Mouse (Mus musculus): Measurements from ENCODE around the gene Clcn2.

The Clcn2 gene

DNA sequence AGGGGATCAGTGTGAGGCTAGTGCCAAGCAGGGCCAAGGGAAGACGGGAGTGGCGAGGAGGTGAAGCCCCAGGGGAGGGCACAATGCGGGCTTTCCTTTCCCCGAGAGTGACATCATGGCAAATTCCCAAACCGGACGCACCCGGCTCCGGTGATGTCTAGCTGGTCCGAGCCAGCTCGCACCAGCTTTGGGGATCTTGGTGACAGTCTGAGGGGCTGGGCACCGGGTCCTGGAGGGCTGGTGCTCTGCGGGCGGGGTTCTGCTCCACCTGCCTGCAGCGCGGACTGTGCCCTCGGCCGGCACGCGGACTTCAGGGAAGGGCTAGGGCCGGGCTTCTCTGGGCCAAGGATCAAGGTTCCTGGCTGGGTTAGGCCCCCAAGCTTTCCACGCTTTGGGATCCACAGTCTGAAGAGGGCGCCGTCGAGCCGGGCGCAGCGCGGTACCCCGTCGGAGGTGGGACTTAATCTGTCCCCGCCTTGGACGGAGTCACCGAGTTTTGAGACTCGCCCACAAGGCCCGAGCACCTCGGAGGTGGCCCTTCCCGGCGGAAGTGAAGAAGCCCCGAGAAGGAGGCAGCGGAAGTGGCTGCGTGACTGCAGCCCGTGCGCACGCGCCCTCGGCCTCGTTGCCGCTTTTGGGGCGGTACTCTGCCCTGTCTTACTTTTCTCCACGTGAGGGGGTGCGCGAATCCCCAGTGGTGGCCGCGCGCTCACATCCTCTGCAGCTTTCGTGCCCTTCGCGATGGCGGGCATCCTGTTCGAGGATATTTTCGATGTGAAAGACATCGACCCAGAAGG lies at the start of gene Clcn2, which contains the start of gene Polr2h:
Gene Clcn2, minus strand, starts transcription at position 566 of the 797 bp plus-strand sequence.
Gene Polr2h, plus strand, starts transcription at position 485 of the 797 bp plus-strand sequence.
- DNase-seq: peak; percentile 97

DNA sequence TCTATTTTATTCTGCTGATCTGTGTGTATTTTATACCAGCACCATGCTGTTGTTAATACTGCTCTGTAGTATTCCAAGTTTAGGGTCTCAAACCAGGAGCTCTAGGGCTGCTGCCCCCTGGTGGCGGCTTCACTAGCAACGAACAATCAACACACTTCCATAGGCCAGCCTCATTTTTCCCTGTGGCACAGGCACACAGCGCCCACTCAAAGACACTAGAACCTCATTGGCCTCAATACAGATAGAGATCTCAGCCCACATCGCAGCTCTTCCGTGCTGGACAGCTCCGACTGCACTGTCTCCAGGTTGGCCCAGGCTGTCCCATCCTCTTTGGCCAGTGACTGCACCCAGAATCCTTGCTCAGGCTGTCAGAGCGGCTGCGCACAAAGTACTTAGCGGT lies 47.7 kb upstream of the Clcn2 start:
- DNase-seq: peak; percentile 21

DNA sequence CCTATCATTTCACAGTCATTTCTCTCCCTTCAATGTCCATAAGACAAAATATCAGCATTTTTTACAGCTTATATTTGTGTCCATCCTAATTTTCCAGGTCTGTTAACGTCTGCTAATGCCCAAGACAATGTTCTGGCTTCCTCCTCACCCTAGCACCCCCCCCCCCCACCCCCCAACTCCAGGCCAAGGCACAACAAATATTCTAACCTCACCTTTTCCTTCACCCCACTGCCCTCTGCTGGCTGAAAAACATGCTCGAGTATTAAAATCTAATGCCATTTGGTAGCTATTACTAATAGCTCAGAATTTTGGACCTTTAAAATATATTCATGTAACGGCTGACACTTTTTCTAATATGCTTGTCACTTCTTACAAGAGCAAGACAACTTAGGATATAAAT lies 44.1 kb upstream of the Clcn2 start:
- DNase-seq: no peak

DNA sequence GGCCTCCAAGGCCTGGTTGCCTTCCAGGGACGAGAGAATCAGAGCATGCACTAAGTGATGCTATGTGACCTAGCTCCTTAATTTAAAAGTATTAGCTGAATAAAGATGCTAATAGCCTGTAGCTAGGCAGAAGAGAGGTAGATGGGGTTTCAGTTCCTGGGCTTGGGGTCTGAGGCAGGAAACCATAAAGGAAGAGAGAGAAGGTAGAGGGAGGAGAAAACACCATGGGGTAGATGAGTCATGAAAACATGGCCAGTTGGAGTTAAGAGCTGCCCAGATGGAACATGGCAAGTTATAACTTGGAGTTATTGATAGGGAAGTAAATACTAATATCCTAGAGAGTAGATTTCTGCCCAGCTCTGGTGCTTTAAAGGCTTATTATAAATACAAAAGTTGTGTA lies 39.8 kb upstream of the Clcn2 start:
- no peak for DNase-seq

DNA sequence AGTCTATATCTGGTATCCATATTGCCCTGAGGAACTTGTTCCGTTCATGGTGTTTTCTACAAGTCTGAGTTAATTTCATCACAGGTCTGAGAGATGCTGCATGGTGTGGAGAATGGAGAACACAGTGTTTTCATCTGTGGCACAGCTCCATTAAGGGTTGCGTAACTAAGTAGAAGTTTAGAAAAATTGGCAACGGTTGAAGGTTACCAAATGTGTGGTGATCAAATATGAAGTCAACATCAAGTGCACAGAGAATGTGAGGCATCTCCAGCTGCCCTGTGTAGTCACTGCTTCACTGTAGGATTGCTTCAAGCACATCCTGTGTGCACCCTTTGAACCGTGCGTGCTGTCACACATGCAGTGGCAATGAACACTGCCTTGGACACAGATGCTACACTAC lies 38.5 kb upstream of the Clcn2 start:
- DNase-seq: no peak

DNA sequence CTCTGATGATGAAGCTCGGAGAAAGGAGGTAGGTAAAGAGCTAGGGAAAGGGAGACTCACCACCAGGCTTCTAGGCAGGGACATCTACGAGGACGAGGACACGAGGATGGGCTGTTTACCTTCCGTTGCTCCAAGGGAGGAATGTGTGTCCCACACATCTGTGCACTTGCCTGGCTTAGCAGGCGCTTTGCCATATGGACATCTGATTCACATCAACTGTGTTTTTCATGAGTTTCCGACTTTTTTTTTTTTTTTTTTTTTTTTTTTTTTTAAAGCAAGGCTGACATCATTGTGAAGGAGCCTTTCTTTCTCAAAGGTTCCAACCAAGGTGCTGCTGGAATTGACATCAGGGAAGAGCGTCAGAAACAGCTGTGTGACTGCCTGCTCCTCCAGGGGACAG lies 33.0 kb upstream of the Clcn2 start:
- no peak for DNase-seq

DNA sequence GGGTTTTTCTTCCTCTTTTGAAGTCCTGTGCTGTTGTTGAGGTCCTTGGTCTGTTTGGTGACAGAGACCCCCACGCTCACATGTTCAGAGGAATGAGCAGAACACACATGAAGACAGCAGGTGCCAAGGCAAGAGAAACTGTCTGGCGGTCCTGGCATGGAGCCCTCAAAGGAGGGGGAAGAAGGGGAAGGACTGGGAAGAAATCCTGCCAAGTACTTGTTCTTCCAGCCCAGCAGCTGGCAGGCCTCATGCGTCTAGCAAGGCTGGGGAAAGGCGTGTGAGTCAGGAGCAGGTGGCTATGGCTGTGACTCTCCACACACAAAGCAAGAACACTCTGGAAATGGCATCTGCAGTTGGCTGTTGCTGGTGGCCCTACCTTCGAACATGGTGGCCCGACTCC lies 29.1 kb upstream of the Clcn2 start:
- DNase-seq: peak; percentile 74

DNA sequence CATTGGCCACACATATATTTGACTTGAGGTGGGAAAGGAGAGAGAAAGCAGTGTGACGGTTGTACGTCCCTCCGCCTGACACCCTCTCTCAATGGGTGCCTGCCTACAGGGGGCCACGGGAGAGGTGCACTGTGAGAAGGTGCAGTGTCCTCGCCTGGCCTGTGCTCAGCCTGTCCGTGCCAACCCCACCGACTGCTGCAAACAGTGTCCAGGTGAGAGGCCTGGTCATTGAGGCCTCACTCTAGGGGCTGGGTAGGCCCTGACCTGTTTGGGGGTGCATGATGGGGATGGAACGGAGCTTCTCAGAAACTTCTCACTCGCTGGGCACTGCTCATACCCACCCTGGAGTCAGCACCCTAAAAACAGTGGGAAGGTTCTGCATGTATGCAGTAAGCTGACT lies 22.3 kb upstream of the Clcn2 start:
- no peak for DNase-seq

DNA sequence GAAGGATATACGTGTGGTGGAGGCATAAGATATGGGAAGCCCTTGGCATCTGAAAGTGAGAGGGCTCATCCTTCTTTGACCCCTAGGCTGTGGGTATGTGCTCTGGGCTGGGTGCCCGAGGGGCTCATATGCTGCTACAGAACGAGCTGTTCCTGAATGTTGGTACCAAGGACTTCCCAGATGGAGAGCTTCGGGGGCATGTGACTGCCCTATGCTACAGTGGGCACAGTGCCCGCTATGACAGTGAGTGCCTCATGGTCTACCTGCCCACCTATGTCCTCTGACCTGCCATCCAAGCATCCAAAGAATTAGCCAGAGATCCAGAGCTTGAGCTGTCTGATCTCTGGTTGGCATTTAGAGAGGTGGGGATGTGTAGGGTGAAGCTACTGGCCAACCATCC lies 19.3 kb upstream of the Clcn2 start:
- no peak for DNase-seq

DNA sequence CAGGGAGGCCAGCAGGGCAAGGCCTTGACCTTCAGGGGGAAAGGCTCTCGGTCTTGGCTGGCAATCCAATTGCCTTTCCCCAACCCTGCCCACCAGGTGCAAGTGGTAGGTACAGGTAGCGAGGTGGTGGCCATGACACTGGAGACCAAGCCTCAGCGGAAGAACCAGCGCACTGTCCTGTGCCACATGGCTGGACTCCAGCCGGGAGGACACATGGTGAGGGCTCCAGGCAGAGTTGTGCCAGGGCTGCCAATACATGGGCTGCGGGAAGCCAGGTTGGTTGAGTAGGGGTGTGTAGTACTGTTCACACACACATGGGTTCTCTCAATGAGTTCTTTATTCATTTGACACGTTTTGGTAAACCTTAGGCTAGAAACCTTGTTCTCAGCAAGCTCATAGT lies 18.6 kb upstream of the Clcn2 start:
- no peak for DNase-seq

DNA sequence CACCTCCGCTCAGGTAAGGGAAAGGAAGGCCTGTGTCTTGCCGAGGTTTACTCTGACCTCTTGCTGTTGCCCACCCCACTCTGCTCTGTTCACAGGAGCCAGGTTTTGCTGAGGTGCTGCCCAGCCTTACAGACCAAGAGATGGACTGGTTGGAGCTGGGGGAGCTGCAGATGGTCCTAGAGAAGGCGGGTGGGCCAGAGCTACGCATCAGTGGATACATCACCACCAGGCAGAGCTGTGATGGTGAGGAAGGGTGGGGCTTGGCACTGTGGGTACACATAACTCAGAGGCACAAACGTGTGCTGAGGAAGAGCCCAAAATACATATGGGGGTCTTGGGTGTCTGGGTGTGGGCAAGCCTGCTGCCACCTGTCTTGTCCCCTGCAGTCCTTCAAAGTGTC lies 18.1 kb upstream of the Clcn2 start:
- DNase-seq: no peak

DNA sequence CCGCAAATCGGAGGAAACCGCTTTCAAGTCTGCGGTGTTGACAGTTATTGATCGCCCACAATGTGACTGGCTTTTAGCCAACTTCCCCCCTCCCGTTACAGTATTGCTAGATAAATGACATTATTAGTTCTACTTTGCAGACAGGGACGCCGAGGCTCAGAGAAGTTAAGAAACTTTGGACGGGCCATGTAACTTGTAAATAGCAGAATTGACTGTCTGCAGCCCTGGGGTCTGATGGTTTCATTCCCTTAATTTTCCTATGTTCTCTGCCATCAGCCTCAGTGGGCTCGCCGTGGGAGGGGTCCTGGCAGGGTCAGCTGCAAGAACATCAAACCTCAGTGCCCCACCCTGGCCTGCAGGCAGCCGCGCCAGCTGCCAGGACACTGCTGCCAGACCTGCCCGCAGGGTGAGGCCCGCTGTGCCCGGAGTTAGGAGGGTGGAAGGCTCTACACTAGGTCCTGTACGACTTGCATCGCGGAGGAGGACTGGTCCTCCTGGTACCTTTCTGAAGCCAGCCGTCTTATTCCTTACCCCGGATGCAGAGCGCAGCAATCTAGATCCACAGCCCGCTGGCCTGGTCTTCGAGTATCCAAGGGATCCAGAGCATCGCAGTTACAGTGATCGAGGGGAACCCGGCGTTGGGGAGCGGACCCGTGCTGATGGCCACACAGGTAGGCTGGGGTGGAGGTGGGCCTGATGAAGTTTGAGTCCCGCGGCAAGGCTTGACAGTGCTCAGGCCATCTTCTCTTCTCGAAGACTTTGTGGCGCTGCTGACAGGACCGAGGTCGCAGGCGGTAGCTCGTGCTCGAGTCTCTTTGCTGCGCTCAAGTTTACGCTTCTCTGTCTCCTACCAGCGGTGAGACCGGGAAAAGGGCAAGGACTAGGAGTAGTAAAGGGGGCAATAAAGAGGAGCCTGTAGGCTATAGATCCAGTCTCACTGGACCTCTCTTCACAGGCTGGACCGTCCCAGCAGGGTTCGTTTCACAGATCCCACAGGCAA lies 16.5 kb upstream of the Clcn2 start, which contains the start of gene Thpo:
Gene Thpo, minus strand, starts transcription at position 781 of the 1,000 bp plus-strand sequence.
- no peak for DNase-seq

DNA sequence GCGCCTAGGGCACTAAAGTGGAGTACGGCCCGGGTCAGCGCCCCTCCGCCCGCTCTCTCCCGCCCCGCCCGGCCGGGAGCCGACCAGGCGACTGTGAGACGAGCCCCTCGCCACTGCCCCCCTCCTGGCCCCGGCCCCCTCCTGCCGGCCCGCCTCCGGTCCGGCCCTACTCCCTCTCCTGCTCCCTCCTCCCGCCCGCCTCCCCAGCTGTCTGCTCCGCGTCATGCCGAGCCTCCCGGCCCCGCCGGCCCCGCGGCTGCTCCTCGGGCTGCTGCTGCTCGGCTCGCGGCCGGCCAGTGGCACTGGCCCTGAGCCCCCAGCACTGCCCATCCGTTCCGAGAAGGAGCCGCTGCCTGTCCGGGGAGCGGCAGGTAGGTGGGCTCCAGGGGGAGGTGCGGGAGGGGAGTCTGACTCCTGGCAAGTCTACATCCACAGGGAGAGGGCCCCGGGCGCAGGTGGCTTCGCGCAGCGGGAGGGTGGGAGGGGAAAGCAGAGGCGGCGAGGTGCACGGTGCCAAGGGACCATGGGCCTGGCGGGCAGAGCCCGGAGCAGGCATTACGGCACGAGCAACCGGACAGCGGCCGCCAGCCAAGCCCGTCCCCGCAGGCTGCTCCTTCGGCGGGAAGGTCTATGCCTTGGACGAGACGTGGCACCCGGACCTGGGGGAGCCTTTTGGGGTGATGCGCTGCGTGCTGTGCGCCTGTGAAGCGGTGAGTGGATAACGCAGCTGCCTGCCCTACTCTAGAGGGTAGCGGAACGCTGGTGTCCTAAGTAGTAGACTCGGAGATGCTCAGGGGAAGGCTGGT lies 15.6 kb upstream of the Clcn2 start, which contains the start of gene Chrd:
Gene Chrd, plus strand, starts transcription at position 203 of the 806 bp plus-strand sequence.
- peak; percentile 68 for DNase-seq

DNA sequence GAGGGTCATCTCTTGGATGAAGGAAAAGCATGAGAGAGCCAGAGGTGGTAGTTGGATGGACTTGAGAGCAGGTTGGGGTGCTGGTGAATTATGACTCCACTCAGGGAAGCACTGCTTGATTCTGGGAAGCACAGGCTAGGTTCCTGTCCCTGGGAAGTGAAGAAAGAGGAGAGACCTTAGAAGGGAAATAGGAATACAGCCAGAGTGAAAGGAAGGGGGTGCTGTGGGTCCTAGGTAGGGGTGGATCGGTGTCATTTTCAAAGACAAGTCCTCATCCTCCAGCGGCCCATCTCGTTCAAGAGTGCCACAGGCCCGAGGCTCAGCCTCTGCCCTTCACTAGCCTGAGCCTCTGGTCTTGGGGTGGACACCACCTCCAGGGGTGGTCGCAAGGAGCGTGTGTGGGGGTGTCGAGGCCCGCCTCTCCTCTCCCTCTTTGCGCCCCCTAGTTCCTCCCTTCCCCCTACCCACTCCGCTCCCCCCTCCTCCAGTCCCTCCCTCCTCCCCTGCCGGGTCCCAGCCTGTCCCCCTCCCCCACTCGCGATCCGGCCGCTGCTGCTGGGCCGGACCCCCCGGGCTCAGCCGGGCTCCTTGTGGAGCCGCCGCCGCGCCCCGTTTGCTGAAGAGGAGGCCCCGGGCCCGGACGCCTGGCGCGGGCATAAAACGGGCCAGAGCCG lies 14.8 kb upstream of the Clcn2 start:
- DNase-seq: peak; percentile 55

DNA sequence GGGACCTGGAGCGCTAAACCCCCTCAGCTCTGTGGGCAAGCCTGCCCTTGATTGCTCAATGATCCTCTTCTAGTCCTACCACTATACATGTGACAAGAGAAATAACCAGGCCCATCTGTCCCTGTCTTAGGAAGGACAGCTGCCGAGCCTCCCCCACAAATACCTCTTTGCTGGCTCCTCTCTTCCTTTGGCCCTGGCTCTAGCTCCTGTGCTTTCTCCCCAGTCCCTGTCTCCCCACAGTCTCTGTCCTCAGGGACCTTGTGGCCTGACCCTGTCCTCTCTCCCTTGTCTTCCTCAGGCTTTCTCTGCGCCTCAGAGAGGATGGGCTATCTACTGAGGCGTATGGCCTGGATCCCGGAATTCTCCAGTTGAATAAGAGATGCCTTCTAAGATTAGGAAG lies 14.1 kb upstream of the Clcn2 start:
- DNase-seq: no peak

DNA sequence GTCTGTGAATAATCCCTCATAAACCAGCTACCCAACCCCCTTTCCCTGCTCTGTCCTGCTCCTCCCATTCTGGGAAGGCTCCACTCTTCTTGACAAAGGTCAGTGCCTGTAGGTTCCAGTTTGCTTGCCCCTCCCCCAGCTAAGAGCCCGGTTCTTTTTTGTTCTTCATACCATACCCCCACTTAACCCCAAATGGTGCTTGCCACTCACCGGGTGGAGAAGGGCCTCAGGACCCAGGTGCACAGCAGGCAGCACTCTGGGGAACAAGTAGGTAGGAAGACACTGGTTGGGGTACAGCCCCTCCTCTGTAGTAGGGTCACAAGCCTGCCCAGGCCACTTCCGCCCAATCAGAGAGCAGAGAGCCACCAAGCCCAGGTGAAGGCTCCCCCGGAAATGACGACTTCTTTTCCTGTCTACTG lies 12.8 kb upstream of the Clcn2 start:
- no peak for DNase-seq

DNA sequence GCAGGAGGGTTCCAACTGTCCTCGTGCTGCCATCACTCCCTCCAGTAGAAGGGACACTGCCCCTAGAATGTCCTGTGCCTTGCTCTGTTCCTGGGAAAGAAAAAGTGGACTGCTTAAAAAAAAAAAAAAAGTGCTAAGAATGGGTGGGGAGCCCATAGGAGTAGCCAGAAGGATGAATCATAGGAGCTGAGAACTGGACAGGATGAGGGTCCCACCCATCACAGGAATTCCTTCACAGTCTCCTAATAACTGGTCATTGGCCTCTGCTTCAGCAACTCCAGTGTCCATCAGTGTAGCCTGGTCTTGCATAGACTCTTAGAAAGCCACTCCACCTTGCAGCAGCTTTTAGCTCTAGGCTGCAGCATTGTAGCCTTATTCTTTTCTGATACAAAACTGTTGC lies 8.8 kb upstream of the Clcn2 start:
- DNase-seq: no peak

DNA sequence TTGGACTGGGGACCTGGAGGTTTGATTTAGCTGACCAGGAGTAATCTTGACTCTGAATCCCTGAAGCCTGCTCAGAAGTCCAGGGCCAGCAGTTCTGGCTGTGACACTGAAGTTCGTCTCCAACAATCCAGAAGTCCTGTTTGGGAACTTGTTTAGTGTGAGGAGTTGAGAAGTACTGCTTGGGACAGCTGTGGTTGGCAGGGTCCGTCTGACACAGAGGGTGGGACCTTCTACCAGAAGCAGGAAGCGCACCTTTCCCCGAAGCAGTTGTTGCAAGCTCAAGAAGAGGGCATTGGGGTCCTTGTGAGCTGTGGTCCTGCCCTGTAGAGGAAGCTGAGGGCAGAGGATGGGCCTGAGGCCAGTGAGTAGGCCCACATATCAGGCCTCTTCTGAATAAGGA lies 8.2 kb upstream of the Clcn2 start:
- no peak for DNase-seq

DNA sequence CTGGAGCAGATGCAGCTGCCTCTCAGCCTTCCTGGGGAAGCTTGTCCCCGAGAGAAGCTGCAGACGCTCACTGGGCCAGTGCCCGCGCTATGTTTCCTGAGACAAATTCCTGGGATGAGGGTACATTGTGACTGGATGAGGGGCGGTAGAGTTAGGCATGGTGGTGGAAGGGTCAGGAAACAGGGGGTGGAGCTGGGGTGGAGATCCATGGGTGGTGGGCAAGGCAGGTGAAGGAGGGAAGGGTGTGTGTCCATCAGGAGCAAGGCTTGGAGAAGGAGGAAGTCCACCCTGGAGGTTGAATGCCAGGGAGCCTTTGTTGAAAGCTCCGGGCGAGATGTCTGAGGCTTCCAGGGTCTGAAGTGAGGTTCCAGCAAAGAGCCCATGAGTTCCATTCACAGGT lies 7.8 kb upstream of the Clcn2 start:
- DNase-seq: no peak

DNA sequence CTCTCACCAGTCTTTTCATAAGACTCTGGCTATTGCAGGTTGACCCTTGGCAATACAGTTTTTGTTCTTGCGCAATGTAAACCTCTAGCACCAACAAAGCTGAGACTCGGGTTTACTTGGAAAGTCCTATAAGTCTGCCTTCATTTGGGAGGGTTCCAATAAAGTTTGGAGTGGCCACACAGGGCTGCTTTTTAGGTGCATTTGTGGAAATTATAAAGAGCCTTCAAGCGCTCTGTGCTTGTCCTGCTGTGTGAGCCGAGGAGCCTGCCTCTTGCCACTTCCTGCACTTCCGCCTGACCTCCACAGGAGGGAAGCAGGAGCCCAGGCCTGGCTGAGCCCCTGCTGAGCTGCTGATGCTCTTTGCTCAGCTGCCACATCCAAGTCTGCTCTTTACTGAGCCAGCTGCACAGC lies 6.8 kb upstream of the Clcn2 start:
- peak; percentile 56 for DNase-seq

DNA sequence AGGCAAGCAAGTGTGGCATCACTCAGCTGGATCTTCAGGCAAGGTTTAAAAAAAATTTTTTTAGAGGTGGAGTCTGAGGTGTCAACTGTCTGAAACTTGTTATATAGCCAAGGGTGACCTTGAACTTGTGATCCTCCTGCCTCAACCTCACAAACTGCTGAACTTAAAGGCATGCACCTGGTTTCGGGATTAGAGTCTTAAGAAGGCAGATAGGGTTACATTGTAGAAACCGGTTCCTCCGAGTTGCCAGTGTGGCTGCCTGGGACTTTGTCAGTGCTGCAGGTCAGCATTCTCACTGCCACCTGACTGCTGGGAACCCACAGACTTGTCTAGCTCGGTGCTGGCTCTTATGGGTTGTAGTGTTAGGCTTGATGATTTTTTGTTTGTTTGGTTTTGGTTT lies 5.7 kb upstream of the Clcn2 start:
- no peak for DNase-seq

DNA sequence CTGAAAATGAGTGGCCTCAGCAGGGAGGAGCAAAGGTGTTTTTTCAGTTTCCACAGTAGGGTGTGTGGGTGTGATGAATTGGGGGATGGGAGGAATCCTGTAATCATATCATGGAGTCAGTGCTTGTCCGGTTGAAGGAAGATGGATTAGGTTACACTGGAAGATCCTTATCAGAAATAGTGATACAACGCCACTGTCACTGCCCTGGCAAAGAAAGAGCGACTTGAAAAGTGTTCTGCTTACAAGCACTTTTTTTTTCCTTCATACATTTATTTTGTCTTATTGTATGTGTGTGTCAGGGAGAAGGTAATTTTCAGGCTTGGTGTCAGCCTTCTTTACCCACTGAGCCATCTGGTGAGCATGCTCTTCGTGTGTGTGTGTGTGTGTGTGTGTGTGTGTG lies 5.2 kb upstream of the Clcn2 start:
- no peak for DNase-seq

All from right cerebral cortex, postnatal 14 days (tissue).